Mouse (Mus musculus) layer of hippocampus, postnatal 25 days (tissue): ENCODE measurements around the gene Heatr9. TPM values are rescaled to one million over a fixed set of nuclear protein-coding genes. Genes with fewer than 3 reads are reported as not detected.

Source experiments
- total RNA-seq, 2 experiments: library from RNA; stranded (reverse); gene quantifications; 2 replicates each; pipeline ENCODE4 v1.2.3; 2021

Heatr9 gene
- total RNA-seq, 2 experiments from 2014 or later: not detected

Other genes with a start within 250 kb of the Heatr9 start
- not detected for gene Slfn14, start 235.4 kb downstream of the Heatr9 start, total RNA-seq
- 100 to 1,000 TPM; 370 TPM for gene Ap2b1, start 223.2 kb downstream of the Heatr9 start, total RNA-seq
- 10 to 100 TPM; 11.3 to 18.1 TPM for gene Pex12, start 219.6 kb downstream of the Heatr9 start, total RNA-seq
- gene Rasl10b, start 113.0 kb downstream of the Heatr9 start, total RNA-seq: 100 to 1,000 TPM; 222 to 242 TPM
- gene Gas2l2, start 92.7 kb downstream of the Heatr9 start, total RNA-seq: under 1 TPM; 0.20 to 0.26 TPM
- not detected for gene 1700020L24Rik, start 84.5 kb downstream of the Heatr9 start, total RNA-seq
- gene Mmp28, start 59.1 kb downstream of the Heatr9 start, total RNA-seq: 1 to 10 TPM; 2.8 to 3.4 TPM
- 10 to 100 TPM; 61.7 to 80.3 TPM for gene Taf15, start 49.1 kb downstream of the Heatr9 start, total RNA-seq
- not detected for gene Ccl5, start 8.3 kb upstream of the Heatr9 start, total RNA-seq
- gene Ccl9, start 56.5 kb upstream of the Heatr9 start, total RNA-seq: 1 to 10 TPM; 3.9 to 5.1 TPM
- gene Ccl6, start 70.9 kb upstream of the Heatr9 start, total RNA-seq: 1 to 10 TPM; 1.7 to 2.5 TPM
- gene Rpl9-ps1, start 123.4 kb upstream of the Heatr9 start, total RNA-seq: not detected
- gene Ccl3, start 127.2 kb upstream of the Heatr9 start, total RNA-seq: not detected
- not detected for gene Ccl4, start 140.4 kb upstream of the Heatr9 start, total RNA-seq
- gene Wfdc17, start 181.8 kb upstream of the Heatr9 start, total RNA-seq: not detected
- gene Wfdc18, start 186.8 kb upstream of the Heatr9 start, total RNA-seq: not detected
- not detected for gene Wfdc21, start 224.8 kb upstream of the Heatr9 start, total RNA-seq
- 10 to 100 TPM; 15.0 to 20.8 TPM for gene Heatr6, start 231.5 kb upstream of the Heatr9 start, total RNA-seq